Mouse (Mus musculus): ENCODE data around the gene Dag1.
"Not testable (repeated sequence)": the region's sequence is repeated elsewhere in the genome, so short reads cannot be mapped to it uniquely, and the experiment has no call there.

Gene Dag1

DNA sequence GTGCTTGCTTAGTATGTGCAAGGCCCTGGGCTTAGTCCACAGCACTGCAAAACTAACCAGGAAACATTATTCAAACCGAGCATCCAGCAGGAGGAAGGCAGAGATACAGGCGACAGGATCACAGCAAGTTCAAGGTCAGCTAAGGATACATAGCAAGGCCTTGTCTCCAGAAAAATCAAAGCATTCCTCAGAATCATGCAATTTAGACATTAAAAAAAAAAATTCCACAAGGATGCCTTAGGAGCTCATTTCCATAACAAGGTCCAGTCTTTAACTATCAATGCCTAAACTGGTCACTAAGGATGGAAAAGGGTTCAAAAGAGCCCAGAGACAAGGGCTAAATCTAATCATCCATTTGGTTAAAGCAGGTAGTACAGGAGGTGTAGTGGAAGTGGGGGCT lies 38.6 kb downstream of the Dag1 start:
- DNase-seq (ENCODE audit: low read depth) = no peak

DNA sequence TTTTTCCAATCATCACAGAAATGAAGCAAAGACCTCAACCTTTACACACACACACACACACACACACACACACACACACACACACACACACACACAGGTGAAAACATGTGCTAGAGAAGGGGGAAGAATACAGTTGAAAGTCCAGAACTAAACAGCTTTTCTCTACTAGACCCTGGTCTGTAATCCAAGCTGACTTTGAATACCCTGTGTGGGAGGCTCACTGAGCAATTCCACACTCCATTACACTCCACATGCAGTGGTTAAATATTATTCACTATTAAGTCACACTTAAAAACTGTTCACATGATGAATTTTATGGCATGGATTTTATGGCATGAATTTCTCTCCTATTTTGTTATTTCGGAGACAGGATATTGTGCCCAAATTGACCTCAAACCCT lies 40.1 kb downstream of the Dag1 start:
- DNase-seq (ENCODE audit: low read depth) = no peak

DNA sequence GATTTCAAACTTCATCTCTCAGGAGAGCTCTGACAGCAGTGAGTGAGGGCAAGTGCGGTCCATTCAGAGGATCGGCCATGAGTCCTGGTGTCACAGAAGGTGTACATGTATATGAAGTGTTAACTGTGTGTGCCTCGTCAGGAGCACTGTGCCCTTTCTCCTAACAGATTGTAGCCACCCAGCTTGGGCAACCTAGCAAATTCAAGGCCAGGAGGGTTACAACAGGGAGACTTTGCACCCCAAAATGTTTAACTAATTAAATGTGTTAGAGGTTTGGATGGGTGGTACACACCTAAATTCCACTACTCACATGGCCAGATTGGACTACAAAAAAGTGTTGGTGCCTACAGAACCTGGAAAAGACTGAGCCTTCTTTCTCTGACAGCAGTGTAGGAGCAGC lies 42.2 kb downstream of the Dag1 start:
- no peak for DNase-seq (ENCODE audit: low read depth)

DNA sequence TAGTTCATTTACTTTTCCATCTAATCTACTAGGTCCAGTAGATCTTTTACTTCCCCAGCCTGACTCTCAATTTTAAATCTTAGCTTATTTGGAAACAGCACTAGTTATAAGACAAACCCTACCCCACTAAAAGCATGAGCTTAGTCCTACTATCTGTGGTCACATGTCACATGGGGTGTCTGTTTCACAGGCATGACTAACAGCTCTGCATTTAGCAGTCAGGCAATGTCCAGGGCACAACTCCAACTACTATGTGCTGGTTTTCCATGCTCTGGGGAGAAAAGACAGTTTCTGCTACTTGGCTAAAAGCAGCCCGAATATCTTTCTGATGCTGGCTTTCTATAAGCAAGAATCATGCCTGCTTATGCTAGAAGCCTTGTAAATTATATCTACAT lies 43.4 kb downstream of the Dag1 start:
- no peak for DNase-seq (ENCODE audit: low read depth)

DNA sequence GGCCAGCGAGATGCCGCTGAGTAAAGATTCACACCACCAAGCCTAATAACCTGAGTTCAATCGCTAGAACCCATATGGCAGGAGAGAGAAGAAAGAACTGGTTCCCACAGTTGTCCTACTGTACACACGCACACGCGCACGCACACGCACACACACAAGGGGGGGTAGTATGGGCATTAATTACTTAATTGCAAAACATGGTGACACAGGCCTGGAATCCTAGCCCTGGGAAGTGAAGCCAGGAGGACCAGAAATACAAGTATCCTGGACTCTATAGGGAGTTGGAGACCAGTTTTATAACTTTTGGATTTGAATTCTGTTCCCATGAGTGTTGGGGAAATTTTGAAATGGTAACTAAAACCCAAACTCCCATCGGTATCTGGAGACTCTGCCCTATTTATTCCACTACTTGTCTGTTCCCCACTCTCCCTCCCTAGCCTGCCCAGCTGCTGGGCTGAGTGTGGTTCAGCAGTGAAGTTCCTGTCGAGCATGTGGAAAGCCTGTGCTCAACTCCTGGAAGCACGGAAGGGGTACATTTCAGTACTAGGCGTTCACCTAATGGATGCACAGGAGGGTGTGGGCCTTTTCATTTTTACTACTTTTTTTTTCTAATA lies 43.9 kb downstream of the Dag1 start:
- DNase-seq (ENCODE audit: low read depth) = no peak

DNA sequence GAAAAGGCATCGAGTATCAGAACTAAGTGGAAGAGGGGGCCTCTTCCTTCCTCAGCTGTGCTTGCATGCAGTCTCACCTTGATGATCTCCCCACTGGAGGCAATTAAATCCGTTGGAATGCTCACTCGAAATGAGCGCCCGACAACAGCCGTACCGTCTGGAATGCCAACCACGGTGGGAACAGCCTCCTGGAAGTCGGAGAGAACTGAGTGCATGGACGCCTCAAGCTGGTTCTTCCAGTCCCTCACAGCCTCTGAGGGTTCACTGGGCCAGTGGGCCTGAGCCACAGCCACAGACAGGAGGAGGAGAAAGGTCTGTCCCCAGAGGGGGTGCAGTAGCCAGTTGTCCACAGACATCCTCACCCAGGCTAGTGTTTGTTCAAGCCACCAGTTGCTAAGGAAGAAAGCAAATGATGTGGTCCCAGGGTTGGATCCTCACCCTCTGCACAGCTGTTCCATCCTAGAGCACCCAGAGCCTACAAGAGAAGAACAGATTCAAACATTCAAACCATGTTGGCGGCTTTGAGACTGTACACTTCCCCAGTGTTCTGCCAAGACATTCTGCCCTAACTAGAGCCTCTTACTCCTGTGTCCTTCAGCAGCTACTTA lies 45.7 kb downstream of the Dag1 start:
- no peak for DNase-seq (ENCODE audit: low read depth)

DNA sequence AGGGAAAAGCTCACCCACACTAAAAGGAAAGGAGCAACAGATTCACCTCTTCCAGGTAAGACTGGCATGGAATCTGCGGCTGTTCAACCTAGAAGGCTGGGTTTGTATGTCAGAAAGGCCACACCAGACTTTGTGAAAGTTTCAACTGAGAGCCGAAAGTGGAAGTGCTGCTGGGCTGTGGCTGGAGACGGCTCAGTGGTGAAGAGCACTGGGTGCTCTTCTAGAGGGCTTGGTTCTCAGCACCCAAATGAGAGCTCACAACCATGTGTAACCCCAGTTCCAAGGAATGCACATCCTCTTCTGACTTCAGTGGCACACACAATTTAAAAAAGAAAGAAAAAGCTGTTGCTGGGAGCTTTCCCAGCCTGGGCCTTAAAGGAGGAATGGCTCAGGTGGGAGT lies 46.4 kb downstream of the Dag1 start:
- DNase-seq (ENCODE audit: low read depth) = no peak

DNA sequence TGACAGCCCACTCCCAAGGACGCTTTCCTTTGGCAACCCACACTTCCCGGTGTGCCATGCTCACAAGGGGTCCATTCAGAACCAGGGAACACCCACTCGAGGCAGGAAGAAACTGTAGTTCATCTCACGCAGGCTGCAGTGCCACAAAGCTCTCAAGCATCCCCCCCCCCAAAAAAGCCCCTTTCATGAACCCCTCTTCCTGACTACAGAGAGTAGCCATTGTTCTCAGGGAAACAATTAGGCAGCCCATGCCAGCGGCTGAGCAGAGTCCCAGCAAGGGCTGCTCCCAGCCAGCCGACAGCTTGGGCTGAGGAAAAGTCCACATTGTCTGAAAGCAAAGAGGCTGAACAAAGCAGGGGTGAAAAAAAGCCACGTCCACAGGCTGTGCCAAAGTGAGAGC lies 50.7 kb downstream of the Dag1 start:
- no peak for DNase-seq (ENCODE audit: low read depth)

DNA sequence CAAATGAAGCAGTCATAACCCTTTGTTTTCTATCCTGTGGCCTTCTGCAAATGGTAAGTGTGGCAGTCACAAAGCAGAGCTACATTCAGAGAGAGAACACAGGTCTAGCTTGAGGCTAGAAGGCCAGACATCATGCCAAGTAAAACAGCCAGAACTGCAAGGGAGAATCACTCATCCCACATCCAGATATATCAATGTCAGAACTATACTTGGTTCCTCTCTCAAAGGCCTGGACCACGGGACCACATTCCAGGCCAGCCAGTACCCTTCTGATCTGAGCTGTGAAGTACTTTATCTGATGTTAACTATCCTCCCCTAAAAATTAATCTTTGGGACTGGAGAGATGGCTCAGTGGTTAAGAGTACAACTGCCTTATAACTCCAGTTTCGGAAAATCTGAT lies 51.3 kb downstream of the Dag1 start:
- DNase-seq (ENCODE audit: low read depth) = no peak

DNA sequence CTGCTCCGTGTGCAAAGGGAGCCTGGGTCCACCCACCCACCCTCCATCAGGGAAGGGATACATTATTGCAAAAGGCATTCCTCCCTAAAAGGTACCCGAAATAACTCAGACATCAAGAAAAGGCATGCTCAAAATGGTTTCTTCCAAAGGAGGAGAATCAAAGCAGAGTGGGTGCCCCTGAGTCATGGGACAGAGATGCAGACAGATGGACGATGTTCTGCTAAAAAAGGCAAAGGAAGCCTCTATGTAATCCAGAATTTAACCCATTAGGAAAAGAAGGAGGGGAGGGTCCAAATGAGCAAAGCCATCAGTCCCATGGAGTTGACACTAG lies 58.2 kb downstream of the Dag1 start:
- DNase-seq (ENCODE audit: low read depth) = no peak

DNA sequence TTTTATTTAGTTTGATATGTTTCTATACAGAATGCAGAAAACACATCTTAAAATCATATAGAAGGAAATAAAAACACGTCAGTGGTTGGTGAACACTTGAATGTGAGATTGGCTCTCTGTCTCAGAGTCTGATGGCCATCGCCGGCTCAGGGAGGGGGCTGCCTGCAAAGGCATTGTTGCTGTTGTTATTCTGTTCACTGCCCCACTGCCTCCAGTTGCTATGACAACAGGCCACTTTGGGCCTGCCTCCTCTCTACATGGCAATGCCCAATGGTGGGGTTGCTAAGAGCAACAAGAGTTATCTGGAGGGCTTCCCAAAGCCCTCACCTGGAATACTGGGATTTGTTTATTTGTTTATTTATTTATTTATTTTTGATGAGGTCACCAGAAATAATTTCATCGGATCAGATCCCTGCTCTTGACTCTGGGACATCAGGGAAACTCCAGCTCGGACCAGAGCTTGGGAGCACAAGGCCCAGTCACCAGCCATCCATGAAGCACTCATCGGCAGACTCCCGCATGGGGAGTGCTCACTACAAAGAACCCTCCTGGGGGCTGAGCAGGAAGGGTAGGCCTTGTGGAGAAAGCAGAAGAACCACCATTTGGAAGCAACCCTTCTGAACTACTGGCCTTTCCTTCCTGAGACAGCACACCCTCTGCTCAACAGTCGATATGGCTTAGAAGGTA lies 58.7 kb downstream of the Dag1 start:
- no peak for DNase-seq (ENCODE audit: low read depth)

DNA sequence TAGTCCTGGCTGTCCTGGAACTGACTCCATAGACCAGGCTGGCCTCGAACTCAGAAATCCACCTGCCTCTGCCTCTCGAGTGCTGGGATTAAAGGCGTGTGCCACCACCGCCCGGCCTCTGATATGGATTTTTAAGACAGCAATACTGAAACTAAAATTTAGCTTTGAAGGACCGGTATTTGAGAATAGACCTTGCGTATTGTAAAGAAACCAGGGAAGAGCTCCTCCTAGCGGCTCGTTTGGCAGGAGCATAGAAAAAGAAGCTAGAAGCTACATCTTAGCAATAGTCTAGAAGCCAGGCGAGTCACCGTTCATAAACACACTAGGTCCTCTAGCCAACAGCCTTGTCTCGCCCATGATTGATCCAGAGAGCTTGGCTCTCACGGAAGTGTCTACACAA lies 60.7 kb downstream of the Dag1 start:
- DNase-seq (ENCODE audit: low read depth) = peak; percentile 81

DNA sequence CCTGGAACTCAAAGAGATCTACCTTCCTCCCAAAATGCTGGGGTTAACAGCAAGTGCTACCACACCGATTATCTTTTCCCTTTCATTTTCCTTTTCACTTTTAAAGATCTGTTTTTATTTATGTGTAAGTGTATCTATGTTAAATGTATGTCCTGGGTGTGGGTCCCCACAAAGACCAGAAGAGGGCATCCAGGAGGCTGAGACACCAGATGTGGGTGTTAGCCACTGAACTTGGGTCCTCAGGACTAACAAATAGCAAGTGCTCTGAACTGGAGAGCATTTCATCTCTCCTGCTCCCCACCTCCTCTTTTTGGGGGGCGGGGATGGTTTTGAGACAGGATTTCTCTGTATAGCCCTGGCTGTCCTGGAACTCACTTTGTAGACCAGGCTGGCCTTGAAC lies 61.6 kb downstream of the Dag1 start:
- DNase-seq (ENCODE audit: low read depth) = no peak

DNA sequence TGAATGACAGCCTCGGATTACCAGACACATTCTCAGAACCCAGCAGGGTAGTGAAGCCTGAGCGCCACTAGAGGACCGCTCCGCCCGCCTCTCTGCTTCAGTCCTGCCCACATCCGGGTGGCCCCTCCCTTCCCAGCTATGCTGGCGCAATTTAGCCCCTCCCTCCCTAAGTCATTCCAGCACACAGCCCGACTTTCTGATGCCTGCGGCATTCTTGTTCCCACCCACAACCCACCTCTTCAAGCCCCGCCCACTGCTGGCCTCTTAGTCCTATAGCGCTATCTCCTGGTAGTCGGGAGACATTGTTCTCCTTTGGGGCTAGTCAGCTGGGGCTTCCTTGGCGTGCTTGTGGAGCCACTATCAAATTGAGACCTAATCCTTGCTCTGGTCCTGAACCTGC lies 62.6 kb downstream of the Dag1 start:
- DNase-seq (ENCODE audit: low read depth) = peak; percentile 94

DNA sequence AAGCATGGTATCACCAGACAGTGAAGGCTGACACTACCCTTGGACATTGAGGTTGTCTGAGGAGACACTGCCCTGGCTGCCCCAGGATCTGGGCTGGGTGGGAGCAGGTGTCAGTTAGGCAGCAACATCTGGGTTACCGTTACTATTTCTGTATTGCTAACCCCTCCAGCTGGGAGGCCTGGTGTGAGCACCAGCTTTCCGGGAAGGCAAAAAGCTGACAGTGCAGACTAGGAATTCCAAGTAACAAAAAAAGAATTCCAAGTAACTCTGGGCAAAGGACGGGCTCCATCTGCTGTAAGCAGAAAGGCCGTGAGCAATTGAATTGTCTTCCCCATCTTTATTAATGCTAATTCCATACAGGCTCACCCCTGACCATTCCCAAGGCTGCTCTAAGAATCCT lies 65.1 kb downstream of the Dag1 start:
- no peak for DNase-seq (ENCODE audit: low read depth)

DNA sequence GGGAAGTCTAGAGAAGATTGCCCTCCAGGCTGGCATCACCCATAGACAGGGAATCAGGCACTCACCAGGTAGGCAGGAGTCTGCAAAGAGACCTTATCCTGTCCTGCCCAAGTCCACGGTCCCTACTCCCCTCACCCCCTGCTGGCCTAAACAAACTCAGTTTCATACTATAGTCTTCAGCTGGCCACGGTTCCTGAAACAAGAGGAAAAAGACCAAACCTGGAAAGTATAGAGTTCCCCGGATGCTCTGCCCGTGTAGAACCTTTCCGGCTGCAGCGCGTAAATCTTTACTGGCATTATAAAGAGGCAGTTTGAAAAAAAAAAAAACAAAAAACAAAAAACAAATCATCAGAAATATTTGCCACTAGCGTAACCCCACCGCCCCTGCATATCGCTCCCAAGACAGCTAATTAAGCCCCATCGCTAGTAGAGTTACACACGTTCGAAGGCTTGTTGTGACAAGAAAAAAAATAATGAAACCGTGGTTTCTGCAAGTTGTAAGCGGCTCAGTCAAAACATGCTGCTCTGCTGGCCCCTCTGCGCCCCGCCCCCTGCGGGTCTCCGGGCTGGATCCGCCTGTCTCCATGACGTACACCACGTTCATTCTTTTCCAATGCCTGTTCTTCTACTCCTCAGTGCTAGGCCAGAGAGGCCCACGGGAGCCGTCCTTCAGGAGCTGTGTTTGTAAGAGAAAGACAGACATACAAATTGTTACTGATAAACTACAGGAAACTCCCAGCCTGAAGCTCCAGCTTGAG lies 66.7 kb downstream of the Dag1 start:
- DNase-seq (ENCODE audit: low read depth) = no peak

DNA sequence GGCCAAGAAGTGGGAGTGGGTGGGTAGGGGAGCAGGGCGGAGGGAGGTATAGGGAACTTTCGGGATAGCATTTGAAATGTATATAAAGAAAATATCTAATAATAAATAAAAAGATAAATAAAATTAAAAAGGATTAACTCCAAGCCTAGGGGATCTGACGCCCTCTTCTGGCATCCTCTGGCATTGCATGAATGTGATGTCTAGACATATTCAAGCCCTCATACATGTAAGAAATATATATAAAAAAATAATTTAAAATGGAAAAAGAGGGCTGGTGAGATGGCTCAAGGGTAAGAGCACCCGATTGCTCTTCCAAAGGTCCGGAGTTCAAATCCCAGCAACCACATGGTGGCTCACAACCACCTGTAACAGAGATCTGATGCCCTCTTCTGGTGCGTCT lies 67.5 kb downstream of the Dag1 start:
- not testable (repeated sequence) for DNase-seq (ENCODE audit: low read depth)

DNA sequence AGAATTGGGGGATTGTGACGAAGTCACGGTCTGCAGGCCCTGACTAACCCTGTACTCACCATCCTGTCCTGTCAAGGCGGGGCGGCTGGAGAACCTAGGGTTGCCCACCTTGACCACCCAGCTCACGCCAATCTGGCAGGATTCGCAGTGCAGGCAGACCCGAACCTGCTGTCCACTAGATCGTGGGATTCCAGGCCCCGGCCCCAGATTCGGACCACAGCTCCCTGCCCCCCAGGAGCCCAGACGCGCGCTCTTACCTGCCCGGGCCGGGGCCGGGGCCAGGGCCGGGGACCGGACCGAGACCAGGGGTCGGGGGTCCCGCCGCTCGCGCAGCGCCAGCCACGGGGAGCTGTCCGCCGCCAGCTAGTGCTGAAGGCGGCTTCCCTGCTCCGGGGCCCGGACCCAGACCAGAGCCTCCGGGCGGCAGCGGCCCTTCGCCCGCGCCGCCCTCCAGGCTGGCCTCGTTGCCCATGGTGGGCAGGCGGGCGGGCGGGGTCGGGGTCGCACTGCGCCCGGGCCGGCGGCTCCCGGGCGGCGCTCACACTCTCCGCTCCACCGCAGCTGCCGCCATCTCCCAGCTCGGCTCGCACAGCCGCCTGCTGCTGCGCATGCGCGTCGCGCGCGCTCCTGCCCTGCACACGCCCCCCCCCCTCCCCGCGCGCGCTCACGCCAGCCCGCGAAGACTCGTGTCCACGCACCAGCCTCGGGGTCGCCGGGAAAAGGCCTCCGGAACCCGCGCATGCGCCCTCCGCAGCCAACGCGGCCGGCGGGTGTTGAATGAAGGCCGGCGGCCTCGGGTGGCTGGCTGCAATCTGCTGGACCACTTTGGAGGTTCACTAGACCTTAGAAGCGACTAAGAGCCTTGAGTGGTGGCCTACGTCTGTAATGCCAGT lies 73.7 kb downstream of the Dag1 start, which contains the start of gene Bsn:
Gene Bsn, minus strand, starts transcription at position 598 of the 893 bp plus-strand sequence.
- DNase-seq (ENCODE audit: low read depth) = no peak

DNA sequence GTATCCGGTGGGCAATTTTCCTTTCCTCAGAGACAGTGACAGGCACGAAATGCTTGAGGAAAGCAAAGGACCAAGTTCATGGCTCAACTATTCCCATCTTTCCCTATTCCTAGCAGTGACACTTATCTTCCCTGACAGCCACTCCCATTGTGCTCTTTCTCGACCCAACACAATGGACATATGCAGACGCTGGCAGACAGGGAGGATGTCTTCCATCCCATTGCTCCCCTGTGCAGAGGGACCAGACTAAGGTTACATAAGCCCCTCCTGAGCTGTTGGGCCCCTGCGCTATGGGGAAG lies 74.3 kb downstream of the Dag1 start:
- no peak for DNase-seq (ENCODE audit: low read depth)

DNA sequence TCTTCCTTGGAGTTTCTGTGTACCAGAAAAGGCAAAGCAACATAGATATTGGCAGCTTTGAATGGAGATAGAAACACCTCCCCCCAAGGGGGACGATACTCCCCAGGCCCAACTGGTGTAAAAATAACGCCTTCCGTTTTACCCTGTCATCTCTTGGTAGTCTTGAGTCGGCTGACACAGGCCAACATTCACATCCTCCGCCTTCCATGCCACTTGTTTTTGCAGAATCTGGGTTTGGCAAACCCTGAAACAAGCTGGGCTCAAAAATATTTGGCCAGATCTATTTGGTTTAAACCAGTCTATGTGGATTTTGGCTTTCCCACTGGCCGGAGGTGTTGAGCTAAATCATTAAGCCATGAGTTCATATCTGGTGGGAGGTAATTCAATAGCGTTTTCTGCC lies 74.7 kb downstream of the Dag1 start:
- no peak for DNase-seq (ENCODE audit: low read depth)

DNA sequence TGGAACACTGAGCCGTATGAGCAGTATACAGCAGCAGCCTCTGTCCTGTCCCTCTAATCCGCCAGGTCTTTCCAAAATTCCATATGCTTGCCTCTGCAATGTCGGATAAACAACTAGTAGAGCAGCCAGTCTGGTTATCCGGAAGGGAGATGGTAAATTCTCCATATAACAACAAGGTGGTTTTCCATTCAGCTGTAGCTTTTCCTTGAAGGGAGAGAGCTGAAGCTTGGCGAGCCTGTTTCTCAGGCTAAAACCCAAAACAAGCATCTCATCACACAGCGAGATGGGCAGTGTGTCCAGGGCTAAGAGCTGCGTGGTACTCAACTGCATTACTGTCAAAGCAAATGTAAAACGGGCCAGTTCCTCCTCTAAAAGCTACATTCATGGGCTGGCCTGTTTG lies 75.2 kb downstream of the Dag1 start:
- no peak for DNase-seq (ENCODE audit: low read depth)

DNA sequence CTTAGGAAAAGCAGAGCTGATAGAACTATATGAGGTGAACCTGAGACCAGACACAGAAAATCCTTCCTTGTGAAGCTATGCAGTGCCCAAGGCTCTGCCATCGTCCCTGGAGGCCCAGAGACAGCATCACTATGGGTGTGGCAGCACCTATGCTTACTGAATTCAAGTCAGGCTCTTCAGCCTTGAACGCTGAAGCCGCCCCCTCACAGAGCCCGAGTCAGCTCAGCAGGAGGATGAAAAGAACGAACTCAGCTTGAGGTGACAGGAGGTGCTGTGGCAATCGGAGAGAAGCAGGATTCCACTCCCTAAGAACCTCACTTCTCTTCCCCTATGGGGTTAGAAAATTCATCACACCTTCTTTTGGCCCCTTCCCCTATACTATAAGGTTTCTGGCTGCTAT lies 76.1 kb downstream of the Dag1 start:
- DNase-seq (ENCODE audit: low read depth) = no peak
